Mouse (Mus musculus) spleen, adult 12 weeks (tissue): ENCODE measurements around the gene Mrps34.
"Not testable (repeated sequence)": the region's sequence is repeated elsewhere in the genome, so short reads cannot be mapped to it uniquely, and the experiment has no call there.

Experiments used
- DNase-seq: peaks from one replicate; pipeline ENCODE4 v3.0.0; 2022; ENCODE audit warnings: low spot score

Gene Mrps34

GRCm38 (mm10) chr17:24899153-24899552 is 4.2 kb downstream of the Mrps34 start:
- no peak for DNase-seq

GRCm38 (mm10) chr17:24900014-24900413 is 5.1 kb downstream of the Mrps34 start:
- DNase-seq: no peak

GRCm38 (mm10) chr17:24902124-24902523 is 7.2 kb downstream of the Mrps34 start:
- no peak for DNase-seq

GRCm38 (mm10) chr17:24902671-24903474 is 8.0 kb downstream of the Mrps34 start:
- DNase-seq: peak; percentile 72

- DNase-seq: no peak
Observed at GRCm38 (mm10) chr17:24903767-24904166, 8.9 kb downstream of the Mrps34 start.

- DNase-seq: no peak
Observed at GRCm38 (mm10) chr17:24907591-24907990, 12.7 kb downstream of the Mrps34 start.

GRCm38 (mm10) chr17:24913984-24914383 is 19.1 kb downstream of the Mrps34 start:
- DNase-seq: no peak

GRCm38 (mm10) chr17:24923246-24923645 is 28.3 kb downstream of the Mrps34 start:
- DNase-seq: no peak

GRCm38 (mm10) chr17:24929506-24929905 is 34.6 kb downstream of the Mrps34 start:
- no peak for DNase-seq

GRCm38 (mm10) chr17:24932431-24932830 is 37.5 kb downstream of the Mrps34 start:
- DNase-seq: no peak

- no peak for DNase-seq
Observed at GRCm38 (mm10) chr17:24933163-24933562, 38.2 kb downstream of the Mrps34 start.

GRCm38 (mm10) chr17:24934926-24935325 is 40.0 kb downstream of the Mrps34 start:
- no peak for DNase-seq

- DNase-seq: no peak
Observed at GRCm38 (mm10) chr17:24935666-24936065, 40.8 kb downstream of the Mrps34 start.

GRCm38 (mm10) chr17:24936259-24937237 is 41.6 kb downstream of the Mrps34 start, which contains the start of gene Mapk8ip3:
Gene Mapk8ip3, minus strand, starts transcription at chr17:24936977.
- peak; percentile 96 for DNase-seq

- no peak for DNase-seq
Observed at GRCm38 (mm10) chr17:24937266-24937665, 42.4 kb downstream of the Mrps34 start.

GRCm38 (mm10) chr17:24942453-24942852 is 47.5 kb downstream of the Mrps34 start:
- DNase-seq: peak; percentile 26

- DNase-seq: no peak
Observed at GRCm38 (mm10) chr17:24943036-24943435, 48.1 kb downstream of the Mrps34 start.

- DNase-seq: not testable (repeated sequence)
Observed at GRCm38 (mm10) chr17:24943589-24943988, 48.7 kb downstream of the Mrps34 start.
